Mouse (Mus musculus) ovary, postnatal 14 days (tissue): ENCODE results near the gene Olfr1418.
"Not testable (repeated sequence)": the region's sequence is repeated elsewhere in the genome, so short reads cannot be mapped to it uniquely, and the experiment has no call there.

Experiments
- DNase-seq: peaks from one replicate; pipeline ENCODE4 v3.0.0; 2022; ENCODE audit warnings: low spot score

Gene Olfr1418

GRCm38 (mm10) chr19:11860966-11861365 lies at the start of gene Olfr1418:
TSS of gene Olfr1418 (minus strand) at chr19:11861066.
- DNase-seq, result no peak

DNA sequence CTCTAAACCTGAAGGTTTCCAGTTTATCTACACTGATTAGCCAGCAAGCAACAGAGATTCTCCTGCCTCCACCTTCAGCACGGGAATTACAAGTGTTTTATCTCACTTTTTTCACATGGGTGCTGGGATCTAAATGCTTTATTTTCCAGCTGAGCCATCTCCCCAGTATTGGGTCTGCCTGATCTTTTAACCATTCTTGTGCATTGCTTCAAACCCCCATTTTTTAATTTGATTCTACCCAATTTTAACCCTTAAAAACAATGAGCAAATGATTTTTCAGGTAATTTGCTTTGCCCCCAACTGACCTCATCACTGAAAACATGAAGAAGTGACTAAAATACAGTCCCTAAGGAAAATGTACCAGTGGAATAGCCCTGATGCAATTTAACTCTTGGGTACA lies 25.4 kb upstream of the Olfr1418 start, which contains the start of gene Olfr1420:
Gene Olfr1420, plus strand, starts transcription at position 301 of the 400 bp plus-strand sequence.
- DNase-seq, result no peak

DNA sequence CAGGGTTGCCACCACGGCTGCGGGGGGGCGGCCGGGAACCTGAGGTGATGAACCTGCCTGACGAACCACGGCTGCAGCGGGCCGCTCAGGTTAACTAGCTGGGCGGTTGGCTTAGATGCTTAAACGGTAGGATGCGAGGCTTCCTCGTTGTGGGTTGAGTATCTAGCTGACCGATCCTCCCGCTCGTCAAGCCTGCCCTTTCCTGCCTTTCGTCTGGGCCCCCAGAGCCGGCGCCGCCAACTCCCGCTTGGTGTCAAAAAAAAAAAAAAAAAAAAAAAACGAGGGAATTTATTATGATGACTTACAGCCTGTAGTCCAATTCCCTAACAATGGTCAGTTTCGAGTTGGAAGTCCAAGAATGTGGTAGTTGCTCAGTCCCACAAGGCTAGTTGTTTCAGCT lies 17.5 kb upstream of the Olfr1418 start:
- DNase-seq, result not testable (repeated sequence)

GRCm38 (mm10) chr19:11875006-11875405 lies 14.1 kb upstream of the Olfr1418 start, which contains the start of gene Olfr1419:
TSS of gene Olfr1419 (minus strand) at chr19:11875106.
- DNase-seq, result no peak

DNA sequence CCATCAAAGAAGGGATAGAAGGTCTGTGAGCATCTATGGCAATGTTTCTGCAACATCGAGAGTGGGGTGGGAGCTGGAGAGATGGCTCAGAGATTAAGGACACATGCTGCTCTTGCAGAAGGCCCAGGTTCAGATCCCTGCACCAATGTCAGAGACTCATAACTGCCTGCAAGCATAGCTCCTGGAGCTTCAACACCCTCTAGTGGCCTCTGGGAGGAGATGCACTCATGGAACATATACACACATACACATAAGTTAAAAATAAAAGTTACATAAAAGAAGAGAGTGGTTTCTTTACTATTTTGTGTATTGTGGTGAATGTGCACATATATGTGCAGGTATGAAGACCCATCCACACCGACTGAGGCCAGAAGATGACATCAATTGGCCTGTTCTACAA lies 7.0 kb upstream of the Olfr1418 start:
- no peak for DNase-seq

DNA sequence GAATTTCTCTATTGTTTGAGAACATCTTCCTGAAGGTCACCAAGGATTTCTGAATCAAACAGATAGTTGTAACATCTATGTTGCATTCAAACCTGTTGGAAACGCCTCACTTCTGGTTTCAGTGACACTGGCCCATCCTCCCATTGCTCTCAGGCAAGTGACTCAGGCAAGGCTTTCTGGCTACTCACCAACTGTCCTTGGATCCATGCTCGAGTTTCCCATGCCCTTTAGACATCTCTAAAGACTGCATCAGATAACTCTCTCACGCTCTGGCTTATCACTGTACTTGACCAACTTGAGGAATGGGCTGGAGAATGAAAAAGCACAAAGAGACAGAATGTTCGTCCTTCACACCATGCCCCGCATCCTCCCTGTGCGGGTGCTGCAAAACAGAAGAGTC lies 4.4 kb downstream of the Olfr1418 start:
- no peak for DNase-seq

GRCm38 (mm10) chr19:11854821-11855220 lies 6.0 kb downstream of the Olfr1418 start:
- no peak for DNase-seq

DNA sequence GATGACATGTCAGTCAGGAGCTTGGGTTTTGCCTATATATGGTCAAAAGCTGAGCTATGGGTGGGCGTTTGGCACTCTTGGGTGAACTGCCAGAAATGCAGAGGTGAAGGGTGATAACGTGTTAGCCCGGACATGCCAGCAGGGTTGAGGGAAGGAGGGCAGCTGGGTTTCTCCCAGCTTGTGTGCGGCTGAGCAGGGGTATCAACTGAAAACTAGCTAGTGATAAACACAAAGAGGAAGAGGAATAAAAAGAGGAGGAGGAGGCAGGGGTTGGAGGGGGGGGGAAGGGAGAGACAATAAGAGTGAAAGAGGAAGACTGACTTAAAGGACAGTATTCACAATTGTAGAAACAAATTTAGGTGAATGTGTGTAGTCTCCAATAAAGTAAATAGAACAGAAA lies 8.2 kb downstream of the Olfr1418 start:
- DNase-seq, result no peak

DNA sequence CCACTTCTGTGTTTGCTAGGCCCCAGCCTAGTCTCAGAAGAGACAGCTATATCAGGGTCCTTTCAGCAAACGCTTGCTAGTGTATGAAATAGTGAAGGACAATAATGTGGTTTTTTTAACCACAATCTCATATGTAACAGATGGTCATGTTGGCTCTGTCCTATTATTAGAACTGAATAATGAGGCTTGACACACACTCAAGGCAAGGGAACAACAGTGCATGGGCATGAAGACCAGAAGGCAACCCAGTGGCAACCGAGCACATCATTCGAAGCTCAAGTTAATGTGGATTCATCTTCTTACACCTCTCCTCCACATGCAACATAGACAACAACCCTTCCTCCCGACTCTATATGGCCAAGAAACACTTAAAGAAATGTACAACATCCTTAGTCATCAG lies 14.5 kb downstream of the Olfr1418 start:
- DNase-seq, result no peak

DNA sequence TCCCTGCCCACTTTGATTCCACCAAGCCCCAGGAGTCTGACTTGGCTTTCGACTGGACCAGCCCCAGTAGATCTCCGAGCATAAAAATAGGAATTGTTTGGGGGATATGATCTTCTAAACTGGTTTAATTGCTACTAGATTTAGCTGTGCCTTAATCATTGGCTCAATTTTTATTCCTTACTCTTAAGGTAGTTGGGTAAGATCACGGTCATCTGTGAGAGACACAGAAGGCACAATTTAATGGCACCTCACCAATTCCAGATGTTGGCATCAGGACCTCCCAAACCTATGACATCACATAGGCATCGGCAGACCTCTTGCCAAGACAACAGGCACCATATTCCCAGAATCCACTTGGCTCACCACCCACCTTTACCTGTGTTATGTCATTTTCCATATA lies 21.7 kb downstream of the Olfr1418 start, which contains the start of gene Olfr1417:
Gene Olfr1417, minus strand, starts transcription at position 101 of the 400 bp plus-strand sequence.
- DNase-seq, result no peak

DNA sequence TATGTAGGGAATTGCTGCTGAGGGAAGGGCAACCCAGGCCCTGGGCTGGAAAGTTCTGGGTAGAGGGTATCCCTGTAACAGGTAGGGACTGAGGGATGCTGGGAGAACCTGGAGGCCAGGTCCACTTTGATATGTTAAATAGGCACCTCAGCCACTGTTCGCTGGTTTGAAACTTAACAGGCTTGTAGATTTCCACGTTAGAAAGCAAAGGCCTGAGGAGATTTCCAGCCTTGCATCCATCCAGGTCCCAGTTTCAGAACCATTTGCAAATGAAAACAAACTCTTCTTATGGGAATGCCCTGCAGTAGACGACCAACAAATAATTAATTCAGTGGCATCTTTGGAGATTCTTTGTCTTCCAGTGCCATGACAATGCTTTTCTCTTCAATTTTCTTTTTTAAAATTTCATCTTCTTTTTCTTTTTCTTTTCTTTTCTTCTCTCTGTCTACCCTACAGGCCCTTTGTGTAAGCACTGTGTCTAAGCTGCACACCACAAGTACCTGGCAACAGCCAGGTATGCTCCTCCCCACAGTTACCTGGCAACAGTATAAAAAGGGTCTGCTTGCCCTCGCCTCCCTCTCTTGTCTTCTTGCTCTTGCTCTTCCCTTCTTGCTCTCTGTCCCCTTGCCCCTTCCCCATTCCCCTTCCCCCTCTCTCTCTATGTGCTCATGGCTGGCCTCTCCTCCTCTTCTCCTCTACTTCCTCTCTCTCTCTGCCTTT lies 37.4 kb downstream of the Olfr1418 start:
- no peak for DNase-seq

- no peak for DNase-seq
Observed at GRCm38 (mm10) chr19:11820211-11820610, 40.7 kb downstream of the Olfr1418 start.

DNA sequence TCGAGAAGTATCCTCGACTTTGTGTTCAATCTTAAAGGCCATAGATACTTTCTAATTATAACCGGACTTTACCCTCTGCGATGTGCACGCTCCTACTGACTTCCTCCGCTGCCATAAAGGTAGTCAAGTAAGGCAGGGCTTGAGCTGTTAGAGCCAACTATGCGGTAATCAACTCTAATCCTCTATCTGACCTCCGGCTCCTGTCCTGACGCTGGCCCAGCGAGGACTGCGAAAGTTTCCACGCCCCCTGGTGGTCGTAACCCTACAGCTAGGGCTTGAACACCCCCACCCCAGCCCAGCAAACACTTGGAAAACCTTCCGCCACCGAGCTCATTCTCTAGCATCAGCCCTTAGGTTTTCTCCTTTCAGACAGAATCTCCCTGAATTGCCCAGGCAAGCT lies 41.1 kb downstream of the Olfr1418 start:
- peak; percentile 75 for DNase-seq

GRCm38 (mm10) chr19:11819143-11819700 lies 41.6 kb downstream of the Olfr1418 start, which contains the start of gene Stx3:
TSS of gene Stx3 (minus strand) at chr19:11819403.
- DNase-seq, result no peak

DNA sequence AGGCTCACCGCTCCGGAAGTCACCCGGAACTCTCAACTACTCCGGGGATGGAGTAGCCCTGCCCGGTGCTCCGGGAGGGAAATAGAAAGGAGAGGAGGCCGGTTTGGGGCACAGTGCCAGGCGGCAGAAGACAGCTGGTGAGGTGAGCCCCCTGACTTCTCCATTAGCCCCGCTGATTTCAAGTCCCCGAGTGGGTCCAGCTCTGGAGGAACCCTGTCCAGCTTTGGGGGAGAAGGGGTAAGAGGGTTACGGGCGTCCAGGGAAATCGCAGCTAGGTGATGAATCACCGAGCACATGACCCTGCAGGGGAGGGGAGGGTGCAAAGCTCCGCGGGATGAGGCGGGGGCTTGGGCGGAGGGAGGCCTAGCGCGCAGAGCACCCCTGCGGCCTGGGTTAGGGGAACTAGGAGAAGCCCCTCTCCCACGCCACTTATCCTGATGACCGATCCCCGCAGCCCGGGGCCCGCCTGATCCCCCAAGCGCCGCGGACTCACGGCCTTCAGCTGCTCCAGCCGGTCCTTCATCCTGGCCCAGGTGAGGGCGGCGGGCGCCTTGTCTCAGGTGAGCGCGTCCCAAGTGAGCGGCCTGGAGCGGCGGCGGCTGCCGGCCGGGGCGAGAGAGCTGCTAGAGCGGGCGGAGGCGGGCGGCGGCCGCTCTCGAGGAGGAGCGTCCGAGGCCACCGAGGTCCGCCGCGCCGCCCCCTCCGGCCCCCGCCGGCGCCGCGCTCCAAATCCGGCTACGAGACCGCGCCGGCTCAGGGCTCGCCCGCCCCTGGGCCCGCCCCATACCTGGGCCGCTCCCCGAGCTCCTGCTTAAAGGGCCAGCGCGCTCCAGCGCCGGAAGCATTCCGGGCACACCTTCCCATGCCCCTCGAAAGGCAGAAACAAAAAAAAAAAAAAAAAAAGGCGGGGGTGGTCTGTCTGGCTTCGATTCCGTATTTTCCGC lies 42.4 kb downstream of the Olfr1418 start:
- DNase-seq, result peak; percentile 22

DNA sequence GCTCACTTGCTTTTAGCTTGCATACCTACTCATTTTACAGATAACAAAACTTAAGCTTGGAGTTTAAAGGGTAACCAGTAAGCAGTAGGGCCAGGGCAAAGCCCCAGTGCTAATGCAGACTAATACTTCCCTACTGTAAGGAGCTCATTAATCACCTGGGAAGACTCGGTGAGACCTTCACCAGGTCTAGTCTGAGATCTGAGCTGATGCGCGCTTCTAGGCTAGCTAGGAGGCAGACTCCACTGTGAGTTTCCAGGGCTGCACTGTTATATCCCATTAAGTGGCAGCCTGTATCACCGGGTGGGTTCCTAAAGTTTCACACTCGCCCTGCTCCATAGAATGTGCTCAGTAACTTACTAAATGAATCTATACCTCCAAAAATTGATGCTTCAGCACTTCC lies 43.3 kb downstream of the Olfr1418 start:
- DNase-seq, result no peak

GRCm38 (mm10) chr19:11816706-11817105 lies 44.2 kb downstream of the Olfr1418 start:
- no peak for DNase-seq

- no peak for DNase-seq
Observed at GRCm38 (mm10) chr19:11814742-11815333, 46.0 kb downstream of the Olfr1418 start.

- DNase-seq, result no peak
Observed at GRCm38 (mm10) chr19:11813649-11814048, 47.2 kb downstream of the Olfr1418 start.

GRCm38 (mm10) chr19:11813136-11813535 lies 47.7 kb downstream of the Olfr1418 start:
- no peak for DNase-seq

GRCm38 (mm10) chr19:11811688-11812365 lies 49.0 kb downstream of the Olfr1418 start:
- no peak for DNase-seq
